Comparison of ENCODE assay signal across 18 mouse cellular contexts in genomic region chr9:108540846-108541245, GRCm38 (mm10).
"Had no signal": no experiment of that assay in that cellular context is flagged by ENCODE, and none has a peak within 500 bp of the region (broad histone marks: within the 10 kb centered on the region; RNA-seq: fewer than 3 reads in every experiment).

No protein-coding gene starts in this region.

- DNase-seq: kidney, adult 2 months; kidney, postnatal 25 days; left cerebral cortex, postnatal 4 days; liver, postnatal 0 days; lung, embryonic 14.5 days; thymus, adult 18-20 months; thymus, postnatal 14 days had no signal

- H3K4me3 ChIP-seq: limb, embryonic 12.5 days; limb, embryonic 15.5 days; midbrain, embryonic 12.5 days; myocyte; stomach, embryonic 15.5 days had no signal

- ATAC-seq: intestine, postnatal 0 days; liver, postnatal 0 days; lung, postnatal 0 days; midbrain, embryonic 16.5 days had no signal

- H3K27ac ChIP-seq: kidney, postnatal 0 days; limb, embryonic 12.5 days; limb, embryonic 15.5 days; liver, embryonic 14.5 days; macrophage; midbrain, embryonic 12.5 days; stomach, embryonic 15.5 days had no signal
